Mouse (Mus musculus) heart, embryonic 14.5 days (tissue): Measurements from ENCODE around the gene Acsl5. TPM values are rescaled to one million over a fixed set of nuclear protein-coding genes. Genes with fewer than 3 reads are reported as not detected.

ENCODE experiments used
- ATAC-seq: fragments of 200-750 bp; cut with Nextera tagmentation; 2 replicates; pipeline ENCODE4 v1.8.0; 2017; ENCODE audit warnings: low read depth, moderate TSS enrichment; ENCODE audit not compliant: insufficient number of reproducible peaks, insufficient read depth, low FRiP score
- H3K27ac ChIP-seq, 2 experiments: fragments of 200-500 bp in 1 of 2; fragments of 300-500 bp in 1 of 2; sonication (generic) in 1 of 2; replicated peaks in 1 of 2; 2 replicates each; pipeline ENCODE4 v1.5.1; 2012 to 2014; ENCODE audit warnings: low read depth in 2 of 2, low read length in 2 of 2, control low read depth in 1 of 2, mild to moderate bottlenecking in 1 of 2, mixed read lengths in 1 of 2; ENCODE audit not compliant: control insufficient read depth in 1 of 2, insufficient read depth in 1 of 2
- H3K27me3 ChIP-seq: fragments of 300-500 bp; sonication (generic); 2 replicates; pipeline ENCODE4 v1.6.1; 2014; ENCODE audit warnings: mild to moderate bottlenecking, low read length, control low read depth; ENCODE audit not compliant: control insufficient read depth, insufficient read depth
- H3K36me3 ChIP-seq: fragments of 300-500 bp; sonication (generic); 2 replicates; pipeline ENCODE4 v1.6.1; 2014; ENCODE audit warnings: mild to moderate bottlenecking, control low read depth, low read length, mixed read lengths; ENCODE audit not compliant: control insufficient read depth, insufficient read depth
- H3K4me1 ChIP-seq, 2 experiments: fragments of 200-500 bp in 1 of 2; fragments of 300-500 bp in 1 of 2; sonication (generic) in 1 of 2; 2 replicates each; pipeline ENCODE4 v1.6.1; 2012 to 2014; ENCODE audit warnings: low read length in 2 of 2, control low read depth in 1 of 2, mixed read lengths in 1 of 2; ENCODE audit not compliant: control insufficient read depth in 2 of 2, insufficient read depth in 2 of 2
- H3K4me2 ChIP-seq: fragments of 300-500 bp; sonication (generic); 2 replicates; pipeline ENCODE4 v1.6.1; 2014; ENCODE audit warnings: mild to moderate bottlenecking, low read length
- H3K4me3 ChIP-seq, 2 experiments: fragments of 200-500 bp in 1 of 2; fragments of 300-500 bp in 1 of 2; sonication (generic) in 1 of 2; 2 replicates each; pipeline ENCODE4 v1.5.1; 2012 to 2014; ENCODE audit warnings: low read length in 2 of 2, mild to moderate bottlenecking in 2 of 2, control low read depth in 1 of 2, low read depth in 1 of 2, moderate library complexity in 1 of 2; ENCODE audit not compliant: control insufficient read depth in 1 of 2, insufficient read depth in 1 of 2
- H3K9ac ChIP-seq: fragments of 300-500 bp; sonication (generic); 2 replicates; pipeline ENCODE4 v1.6.1; 2014; ENCODE audit warnings: mild to moderate bottlenecking, low read length
- H3K9me3 ChIP-seq: fragments of 300-500 bp; sonication (generic); 2 replicates; pipeline ENCODE4 v1.6.1; 2016; ENCODE audit warnings: low read length, control low read depth; ENCODE audit not compliant: control insufficient read depth
- WGBS: fragments of 180-500 bp; shearing (Covaris S2); extraction: QIAGEN DNeasy Blood & Tissue Kit; methylation state at CpG from one replicate; pipeline ENCODE4 v1.1.7; 2014; 5-methylcytosine and 5-hydroxymethylcytosine counted together
- polyA plus RNA-seq: library from polyadenylated mRNA; unstranded; fragments of >200 nt; fragmentation: Nextera tagmentation; extraction: Ambion mirVana; gene quantifications from 2 replicates; pipeline ENCODE4 v1.2.1, GENCODE M21; 2014

The Acsl5 gene
- polyA plus RNA-seq, 1 experiment from 2014 or later, result 30.7 TPM

- Histone ChIP-seq H3K9ac (no peak overlapping the region), H3K9me3 (no peaks in the 10 kb centered on the region), H3K27me3 (no peaks in the 10 kb centered on the region), H3K4me3 (no peak overlapping the region), H3K27ac (no peak overlapping the region), H3K4me2 (no peak overlapping the region), H3K4me1 (0 out of 4 replicates have a peak, but pooled peaks cover 0 to 2% of the 10 kb centered on the region in 2 experiments), H3K36me3 (no peaks in the 10 kb centered on the region)
- no peak for ATAC-seq
- 95% methylated on average over 7 of the region's 7 CpGs for WGBS
Observed at GRCm38 (mm10) chr19:55342423-55342822, 90.7 kb downstream of the Acsl5 start.

DNA sequence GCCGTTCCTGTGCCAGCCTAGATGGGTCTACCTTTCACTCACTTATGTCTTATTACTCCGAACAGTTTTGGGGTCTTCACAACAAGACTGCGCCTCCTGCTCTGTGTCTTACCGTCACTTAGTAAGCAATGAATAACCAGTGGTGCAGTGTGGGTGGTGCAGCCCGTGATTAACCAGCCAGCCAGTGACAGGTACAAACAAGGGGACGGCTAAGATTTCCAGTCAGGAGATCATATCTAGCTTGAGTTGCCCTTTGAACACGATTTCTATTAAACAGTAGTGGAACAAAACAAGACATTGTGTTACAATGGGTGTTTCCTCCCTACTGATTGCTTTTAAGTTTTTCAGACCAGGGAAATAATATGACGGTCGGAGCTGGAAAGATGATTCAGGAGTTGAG is 91.5 kb downstream of the Acsl5 start:
- H3K4me2 ChIP-seq, result no peak overlapping the region
- H3K9me3 ChIP-seq, result no peaks in the 10 kb centered on the region
- H3K36me3 ChIP-seq, result no peaks in the 10 kb centered on the region
- H3K9ac ChIP-seq, result no peak overlapping the region
- no peak for ATAC-seq
- 89% methylated on average over 9 of the region's 9 CpGs for WGBS
- H3K27ac ChIP-seq, result no peak overlapping the region
- no peak overlapping the region for H3K4me3 ChIP-seq
- H3K27me3 ChIP-seq, result no peaks in the 10 kb centered on the region
- 0 out of 4 replicates have a peak, but pooled peaks cover 0 to 2% of the 10 kb centered on the region in 2 experiments for H3K4me1 ChIP-seq

Other genes starting within 250 kb of the Acsl5 start
- gene Gpam, start 124.7 kb upstream of the Acsl5 start, polyA plus RNA-seq, result 10.9 and 11.1 TPM in 2 replicates
- not detected in 2 replicates for gene Tectb, start 71.2 kb upstream of the Acsl5 start, polyA plus RNA-seq
- gene Gucy2g, start 10.7 kb upstream of the Acsl5 start, polyA plus RNA-seq, result not detected in 2 replicates
- gene Zdhhc6, start 64.1 kb downstream of the Acsl5 start, polyA plus RNA-seq, result 63.9 and 67.2 TPM in 2 replicates
- gene Vti1a, start 64.4 kb downstream of the Acsl5 start, polyA plus RNA-seq, result 13.0 and 15.4 TPM in 2 replicates